Mouse (Mus musculus) retina, adult 2 months (tissue): Measurements from ENCODE around the gene Rabepk.
A peak's percentile ranks its signal among the peaks of the same experiment; 100 is the strongest.
"Not testable (repeated sequence)": the region's sequence is repeated elsewhere in the genome, so short reads cannot be mapped to it uniquely, and the experiment has no call there.

Experiments used
- DNase-seq: peaks from one replicate; pipeline ENCODE4 v3.0.0-alpha.2; 2012; ENCODE audit warnings: low read depth, low spot score

The Rabepk gene

GRCm38 (mm10) chr2:34799357-34800256, at the start of gene Rabepk:
Gene Rabepk (minus strand): TSS chr2:34799912.
- peak; percentile 63 for DNase-seq

DNA sequence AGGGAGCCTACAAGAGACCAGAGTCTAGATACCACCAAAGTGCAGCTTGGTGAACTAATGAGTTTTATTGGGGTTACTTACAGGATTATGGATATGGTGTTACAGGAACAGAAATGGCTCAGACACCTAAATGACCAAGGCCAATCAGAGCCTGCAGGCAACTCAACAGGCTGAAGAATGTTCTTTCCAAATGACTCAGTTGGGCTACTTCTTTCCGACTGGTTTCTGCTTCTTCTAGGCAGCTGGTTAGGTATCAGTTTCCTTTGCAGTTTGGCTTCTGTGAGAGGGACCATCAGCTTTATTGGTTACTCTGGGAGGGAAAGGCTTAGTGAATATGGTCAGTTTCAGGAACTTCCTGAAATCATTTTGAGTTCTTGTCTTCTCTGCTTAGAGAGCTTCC, 48.0 kb upstream of the Rabepk start:
- DNase-seq: no peak

DNA sequence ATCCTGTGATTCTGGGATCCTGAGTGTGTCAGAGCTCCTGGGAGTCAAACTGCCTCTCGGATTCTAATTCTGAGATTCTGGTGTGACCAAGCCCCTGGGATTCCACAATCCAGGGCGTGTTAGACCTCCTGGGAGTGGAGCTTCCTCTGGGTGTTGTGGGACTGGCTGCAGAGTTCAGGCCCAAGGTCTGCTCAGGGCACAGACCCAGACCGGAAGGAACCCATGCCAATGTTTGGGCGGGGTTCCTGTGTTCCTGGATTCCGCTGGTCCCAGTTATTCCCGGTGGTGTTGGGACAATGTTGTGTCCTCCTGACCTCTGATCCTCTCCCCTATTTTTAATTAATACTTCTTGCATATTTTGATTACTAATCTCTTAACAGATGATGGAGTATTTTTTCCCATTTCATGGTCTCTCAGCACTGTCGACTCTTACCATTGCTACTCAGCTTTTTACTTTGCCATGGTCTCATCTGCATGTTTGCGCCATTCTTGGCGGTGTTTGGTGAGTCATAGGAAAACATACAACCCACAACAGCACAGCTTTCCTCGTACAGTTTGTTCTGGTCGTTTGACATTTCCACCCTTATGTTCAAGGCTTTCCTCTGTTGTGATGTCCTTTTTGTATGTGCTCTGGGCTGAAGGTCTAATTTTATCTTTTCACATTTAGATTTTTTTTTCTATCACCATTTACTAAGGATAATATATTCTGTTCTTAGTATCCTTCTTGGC, 43.7 kb upstream of the Rabepk start:
- no peak for DNase-seq

DNA sequence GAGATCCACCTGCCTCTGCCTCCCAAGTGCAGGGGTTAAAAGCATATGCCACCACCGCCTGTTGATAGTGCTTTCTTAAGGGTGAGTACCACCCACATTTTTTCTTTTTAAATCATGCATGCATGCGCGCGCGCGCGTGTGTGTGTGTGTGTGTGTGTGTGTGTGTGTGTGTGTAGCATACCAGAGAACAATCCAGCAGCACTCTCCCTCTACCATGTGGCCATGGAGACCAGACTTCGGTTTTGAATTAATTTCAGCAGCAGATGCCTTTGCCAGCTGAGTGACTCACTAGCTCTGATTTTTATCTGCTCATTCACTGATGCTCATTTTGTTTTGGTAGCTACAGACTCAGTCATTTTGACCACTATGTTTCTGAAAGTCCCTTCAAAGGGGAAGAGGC, 42.0 kb upstream of the Rabepk start:
- DNase-seq: no peak

DNA sequence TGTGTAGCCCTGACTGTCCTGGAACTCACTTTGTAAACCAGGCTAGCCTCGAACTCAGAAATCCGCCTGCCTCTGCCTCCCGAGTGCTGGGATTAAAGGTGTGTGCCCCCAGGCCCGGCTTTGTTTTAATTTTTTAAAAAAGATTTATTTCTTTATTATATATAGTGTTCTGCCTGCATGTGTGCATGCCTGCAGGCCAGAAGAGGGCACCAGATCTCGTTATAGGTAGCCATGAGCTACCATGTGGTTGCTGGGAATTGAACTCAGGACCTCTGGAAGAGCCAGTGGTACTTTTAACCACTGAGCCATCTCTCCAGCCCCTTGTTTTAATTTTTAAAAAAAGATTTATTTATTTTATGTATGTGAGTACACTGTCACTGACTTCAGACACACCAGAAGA, 40.4 kb upstream of the Rabepk start:
- DNase-seq: not testable (repeated sequence)

DNA sequence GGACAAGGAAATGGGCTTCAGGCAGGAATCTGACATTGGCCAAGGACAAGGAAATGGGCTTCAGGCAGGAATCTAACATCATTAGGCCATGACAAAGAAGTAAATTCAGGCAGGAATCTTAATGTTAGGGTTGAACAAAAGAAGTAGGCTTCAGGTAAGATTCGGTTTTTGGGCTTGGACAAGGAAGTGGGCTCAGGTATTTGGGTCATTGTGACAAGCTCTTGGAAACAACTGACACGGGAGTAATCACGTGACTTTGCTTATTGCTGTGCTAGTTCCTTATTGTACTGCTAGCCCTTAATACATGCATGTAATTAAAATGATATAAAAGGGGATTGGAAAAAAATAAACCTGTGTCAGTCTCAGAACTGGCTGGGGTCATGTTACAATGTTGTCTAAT, 36.0 kb upstream of the Rabepk start:
- DNase-seq: no peak

DNA sequence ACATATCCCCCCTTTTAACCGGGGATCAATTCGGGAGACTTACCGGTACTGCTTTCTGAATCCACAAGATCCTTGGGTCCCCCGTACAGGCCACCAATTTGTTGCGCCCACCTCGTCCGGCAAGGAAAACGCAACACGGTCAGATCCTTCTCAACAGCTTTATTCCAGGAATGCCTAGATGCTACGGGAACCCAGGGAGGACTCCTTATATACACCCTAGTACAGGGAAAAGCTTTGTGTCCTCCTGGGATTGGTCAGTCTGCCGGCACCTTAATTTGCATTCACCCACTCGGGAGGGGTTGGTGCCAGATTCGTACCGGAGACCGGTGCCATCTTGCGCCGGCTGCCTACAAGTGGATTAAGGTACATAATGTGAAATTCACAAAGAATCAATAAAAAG, 33.9 kb upstream of the Rabepk start:
- DNase-seq: no peak

- not testable (repeated sequence) for DNase-seq
These were observed 33.2 kb upstream of the Rabepk start, which contains the start of gene Gm34653 for GRCm38 (mm10) chr2:34832766-34833457. Gene Gm34653 (plus strand): TSS chr2:34833007.

DNA sequence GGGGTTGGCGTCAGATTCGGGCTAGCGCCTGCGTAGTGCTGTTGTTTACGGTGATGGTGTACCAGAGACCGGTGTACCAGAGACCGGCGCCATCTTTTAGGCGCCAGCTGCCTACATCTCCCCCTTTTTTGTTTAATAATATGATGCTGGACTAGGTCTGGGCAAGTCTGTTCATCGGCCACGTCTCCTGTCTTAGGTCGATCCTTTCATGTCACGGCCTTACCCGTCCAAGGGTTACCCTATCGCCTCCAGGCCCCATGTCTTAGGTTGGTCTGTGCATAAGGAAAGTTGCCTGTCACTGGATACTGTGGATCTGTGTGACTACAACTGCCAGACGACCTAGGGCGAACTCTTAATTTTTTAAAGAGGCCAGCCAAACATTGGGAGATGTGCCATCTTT, 30.4 kb upstream of the Rabepk start:
- DNase-seq: not testable (repeated sequence)

DNA sequence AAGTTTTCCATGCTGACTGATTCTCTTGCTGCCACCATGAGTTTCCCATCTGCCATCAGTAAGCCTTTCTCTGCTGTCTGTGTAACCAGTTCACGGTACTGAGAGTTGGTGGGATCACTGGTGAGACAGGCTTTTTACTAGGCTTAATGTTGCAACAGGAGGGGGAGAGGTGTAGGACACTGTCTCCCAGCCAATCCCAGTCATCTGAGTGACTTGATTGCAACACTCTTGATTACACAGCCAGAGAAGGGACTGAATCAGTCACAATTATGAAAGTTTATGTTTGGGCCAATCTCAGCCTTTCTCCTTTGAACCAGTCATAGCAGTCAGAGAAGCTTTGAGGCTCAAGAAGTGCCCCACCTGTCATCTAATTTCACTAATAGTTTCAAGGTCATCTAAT, 28.3 kb upstream of the Rabepk start:
- DNase-seq: no peak

DNA sequence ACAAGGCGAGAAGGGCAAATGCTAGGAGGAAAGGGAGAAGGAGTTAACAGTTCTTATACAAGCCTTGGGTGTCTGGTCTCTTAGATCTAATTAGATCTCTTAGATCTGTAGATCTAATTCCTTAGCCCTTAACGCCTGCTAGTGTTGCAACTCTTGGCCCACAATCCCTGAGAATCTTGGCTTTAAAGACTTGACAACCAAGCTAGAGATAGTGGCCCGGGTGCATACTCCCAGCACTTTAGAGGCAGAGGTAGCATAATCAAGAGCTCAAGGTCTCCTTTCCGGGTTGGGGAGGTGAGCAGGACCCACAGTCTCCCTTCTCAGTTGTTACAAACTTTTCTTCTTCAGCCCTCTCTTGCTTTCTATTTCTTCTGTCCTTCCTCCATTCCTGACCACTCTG, 27.9 kb upstream of the Rabepk start:
- DNase-seq: no peak

DNA sequence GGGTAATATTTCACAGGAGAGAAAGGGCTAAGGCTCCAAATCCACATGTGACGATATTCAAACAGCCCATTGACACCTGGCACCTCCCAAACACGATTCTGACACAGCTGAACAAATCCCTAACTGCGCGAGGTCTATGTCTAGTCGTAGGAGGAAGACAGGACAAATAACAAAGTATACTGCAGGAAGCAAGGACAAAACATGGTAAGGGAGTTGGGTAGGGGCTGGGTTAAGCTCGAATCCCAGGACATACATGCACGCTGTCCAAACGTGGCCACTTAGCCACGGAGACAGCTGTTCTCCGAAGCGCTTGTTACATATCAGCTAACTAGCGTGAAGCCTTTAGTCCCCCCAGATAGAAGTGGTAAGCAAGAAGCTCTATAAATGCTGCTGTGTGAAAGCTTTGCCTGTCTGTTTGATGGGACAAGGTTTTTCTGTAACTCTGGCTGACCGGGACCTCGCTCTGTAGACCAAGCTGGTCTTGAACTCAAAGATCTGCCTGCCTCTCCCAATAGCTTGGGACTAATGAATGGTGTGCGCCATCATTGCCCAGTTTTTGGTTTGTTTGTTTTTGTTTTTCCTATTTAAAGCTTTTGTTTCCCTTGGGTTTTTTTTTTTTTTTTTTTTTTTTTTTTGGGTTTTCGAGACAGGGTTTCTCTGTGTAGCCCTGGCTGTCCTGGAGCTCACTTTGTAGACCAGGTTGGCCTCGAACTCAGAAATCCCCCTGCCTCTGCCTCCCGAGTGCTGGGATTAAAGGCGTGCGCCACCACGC, 26.9 kb upstream of the Rabepk start:
- no peak for DNase-seq

- DNase-seq: peak; percentile 85
These were observed 26.2 kb upstream of the Rabepk start, which contains the start of gene Fbxw2 for GRCm38 (mm10) chr2:34825827-34826459. Gene Fbxw2 (minus strand): TSS chr2:34826311.

DNA sequence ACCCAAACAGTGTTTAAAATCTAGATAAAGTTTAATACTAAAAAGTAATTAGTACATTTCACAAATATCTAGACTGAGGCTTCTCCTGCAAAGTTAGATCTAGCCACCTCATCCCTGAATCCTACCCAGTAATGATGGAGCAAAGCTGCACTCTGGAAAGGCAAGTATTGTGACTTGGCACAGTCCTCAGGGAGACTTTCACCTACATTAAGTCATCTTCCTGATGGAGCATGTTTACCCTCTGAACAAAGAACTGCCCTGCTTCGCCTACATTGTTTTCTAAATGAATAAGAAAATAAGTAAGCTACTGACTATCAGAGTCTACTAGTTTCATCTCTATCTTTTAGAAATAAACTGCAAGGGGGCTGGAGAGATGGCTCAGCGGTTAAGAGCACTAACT, 18.8 kb upstream of the Rabepk start:
- no peak for DNase-seq

- not testable (repeated sequence) for DNase-seq
These were observed 16.2 kb upstream of the Rabepk start for GRCm38 (mm10) chr2:34815893-34816292.

- no peak for DNase-seq
These were observed 13.0 kb upstream of the Rabepk start for GRCm38 (mm10) chr2:34812706-34813105.

DNA sequence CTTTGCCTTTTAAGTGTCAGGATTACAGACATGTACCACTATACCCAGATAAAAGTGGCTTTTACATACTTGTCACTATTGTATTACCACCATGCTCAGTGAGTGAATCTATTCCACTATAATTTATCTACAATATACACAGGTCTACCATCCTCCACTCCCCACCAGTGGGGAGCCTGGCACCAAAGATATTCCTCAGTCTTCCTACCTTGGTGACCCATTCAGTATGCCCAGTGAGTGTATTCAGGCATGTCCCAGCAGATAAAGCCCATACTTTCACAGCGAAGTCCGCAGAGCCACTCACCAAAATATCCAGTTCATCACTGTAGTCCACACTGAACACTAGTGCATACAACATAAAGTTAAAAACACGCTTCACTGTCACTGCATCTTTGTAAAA, 11.1 kb upstream of the Rabepk start:
- DNase-seq: no peak

GRCm38 (mm10) chr2:34809568-34809967, 9.9 kb upstream of the Rabepk start:
- no peak for DNase-seq

DNA sequence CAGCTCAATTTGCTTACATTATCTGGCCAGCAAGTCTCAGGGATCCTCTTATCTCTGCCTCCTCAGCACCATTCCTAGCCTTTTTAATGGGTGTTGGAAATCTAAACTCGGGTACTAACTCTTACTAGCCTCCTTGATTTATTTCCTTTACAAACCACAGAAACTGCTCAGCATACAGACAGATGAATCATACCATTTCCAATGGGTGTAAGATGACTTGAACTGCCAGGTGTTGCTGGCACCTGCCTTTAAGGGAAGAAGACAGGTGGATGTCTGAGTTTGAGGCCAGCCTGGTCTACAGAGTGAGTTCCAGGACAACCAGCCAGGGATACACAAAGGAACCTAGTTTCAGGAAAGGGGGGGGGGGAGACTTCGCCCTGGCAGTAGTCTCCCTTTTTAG, 8.3 kb upstream of the Rabepk start:
- DNase-seq: no peak

GRCm38 (mm10) chr2:34805364-34805950, 5.7 kb upstream of the Rabepk start:
- DNase-seq: no peak
